Mouse (Mus musculus) neural tube, embryonic 11.5 days (tissue): ENCODE data around the gene Lpin2. TPM values are rescaled to one million over a fixed set of nuclear protein-coding genes. Genes with fewer than 3 reads are reported as not detected.

Source experiments
- ATAC-seq: fragments of 200-750 bp; cut with Nextera tagmentation; 2 replicates; pipeline ENCODE4 v1.8.0; 2017; ENCODE audit warnings: moderate number of reproducible peaks, mild to moderate bottlenecking, moderate TSS enrichment, moderate library complexity; ENCODE audit not compliant: insufficient read depth, low FRiP score, low TSS enrichment
- DNase-seq: peaks from one replicate; pipeline ENCODE4 v3.0.0-alpha.2; 2015; ENCODE audit warnings: low spot score
- H3K27ac ChIP-seq: fragments of 300-500 bp; sonication (generic); 2 replicates; pipeline ENCODE4 v1.5.1; 2014; ENCODE audit warnings: low read depth, mild to moderate bottlenecking, low read length
- H3K27me3 ChIP-seq: fragments of 300-500 bp; sonication (generic); 2 replicates; pipeline ENCODE4 v1.6.1; 2014; ENCODE audit warnings: mild to moderate bottlenecking, low read length, mixed read lengths; ENCODE audit not compliant: control insufficient read depth, insufficient read depth
- H3K36me3 ChIP-seq: fragments of 300-500 bp; sonication (generic); 2 replicates; pipeline ENCODE4 v1.6.1; 2014; ENCODE audit warnings: mild to moderate bottlenecking, low read length, moderate library complexity, mixed read lengths; ENCODE audit not compliant: control insufficient read depth, insufficient read depth
- H3K4me1 ChIP-seq: fragments of 300-500 bp; sonication (generic); 2 replicates; pipeline ENCODE4 v1.6.1; 2014; ENCODE audit warnings: low read length, mixed read lengths; ENCODE audit not compliant: control insufficient read depth, insufficient read depth
- H3K4me2 ChIP-seq: fragments of 300-500 bp; sonication (generic); 2 replicates; pipeline ENCODE4 v1.6.1; 2014; ENCODE audit warnings: low read depth, mild to moderate bottlenecking, moderate library complexity
- H3K4me3 ChIP-seq: fragments of 300-500 bp; sonication (generic); 2 replicates; pipeline ENCODE4 v1.5.1; 2014; ENCODE audit warnings: low read depth, low read length
- H3K9ac ChIP-seq: fragments of 300-500 bp; sonication (generic); 2 replicates; pipeline ENCODE4 v1.6.1; 2014; ENCODE audit warnings: mild to moderate bottlenecking, low read length
- H3K9me3 ChIP-seq: fragments of 300-500 bp; sonication (generic); 2 replicates; pipeline ENCODE4 v1.6.1; 2016; ENCODE audit warnings: low read length; ENCODE audit not compliant: control insufficient read depth
- WGBS: fragments of 180-500 bp; shearing (Covaris S2); extraction: QIAGEN DNeasy Blood & Tissue Kit; methylation state at CpG from one replicate; pipeline ENCODE4 v1.1.7; 2014; 5-methylcytosine and 5-hydroxymethylcytosine counted together
- polyA plus RNA-seq: library from polyadenylated mRNA; unstranded; fragments of >200 nt; fragmentation: Nextera tagmentation; extraction: Ambion mirVana; gene quantifications from 2 replicates; pipeline ENCODE4 v1.2.1, GENCODE M21; 2014

Gene Lpin2
- polyA plus RNA-seq, 1 experiment from 2014 or later = 37.4 TPM

- Histone ChIP-seq H3K4me2 (no peak overlapping the region), H3K4me3 (no peak overlapping the region), H3K4me1 (no peaks in the 10 kb centered on the region), H3K36me3 (no peaks in the 10 kb centered on the region), H3K27ac (no peak overlapping the region), H3K27me3 (no peaks in the 10 kb centered on the region), H3K9me3 (no peaks in the 10 kb centered on the region), H3K9ac (no peak overlapping the region)
- no peak for ATAC-seq
- 76% methylated on average over 6 of the region's 6 CpGs for WGBS
- no peak for DNase-seq
Measured at GRCm38 (mm10) chr17:71284890-71285289, 102.5 kb downstream of the Lpin2 start.

GRCm38 (mm10) chr17:71285929-71286328 lies 103.6 kb downstream of the Lpin2 start:
- Histone ChIP-seq H3K36me3 (no peaks in the 10 kb centered on the region), H3K9ac (no peak overlapping the region), H3K27me3 (no peaks in the 10 kb centered on the region), H3K4me3 (no peak overlapping the region), H3K4me1 (no peaks in the 10 kb centered on the region), H3K27ac (no peak overlapping the region), H3K4me2 (no peak overlapping the region), H3K9me3 (no peaks in the 10 kb centered on the region)
- ATAC-seq (no peak), DNase-seq (no peak)
- WGBS = 76% methylated on average over 6 of the region's 6 CpGs

GRCm38 (mm10) chr17:71287586-71287985 lies 105.2 kb downstream of the Lpin2 start:
- H3K9ac ChIP-seq = no peak overlapping the region
- H3K27ac ChIP-seq = no peak overlapping the region
- no peaks in the 10 kb centered on the region for H3K9me3 ChIP-seq
- no peaks in the 10 kb centered on the region for H3K36me3 ChIP-seq
- H3K4me1 ChIP-seq = no peaks in the 10 kb centered on the region
- no peak for ATAC-seq
- 95% methylated on average over 7 of the region's 7 CpGs for WGBS
- DNase-seq = no peak
- H3K4me2 ChIP-seq = no peak overlapping the region
- no peak overlapping the region for H3K4me3 ChIP-seq
- no peaks in the 10 kb centered on the region for H3K27me3 ChIP-seq

- H3K4me2 ChIP-seq = no peak overlapping the region
- no peaks in the 10 kb centered on the region for H3K27me3 ChIP-seq
- no peaks in the 10 kb centered on the region for H3K36me3 ChIP-seq
- ATAC-seq (no peak), DNase-seq (no peak)
- H3K27ac ChIP-seq = no peak overlapping the region
- no peaks in the 10 kb centered on the region for H3K9me3 ChIP-seq
- 90% methylated on average over 11 of the region's 11 CpGs for WGBS
- H3K4me1 ChIP-seq = no peaks in the 10 kb centered on the region
- H3K4me3 ChIP-seq = no peak overlapping the region
- H3K9ac ChIP-seq = no peak overlapping the region
Measured at GRCm38 (mm10) chr17:71288145-71288758, 105.9 kb downstream of the Lpin2 start.

GRCm38 (mm10) chr17:71288808-71289548 lies 106.6 kb downstream of the Lpin2 start:
- H3K4me3 ChIP-seq = no peak overlapping the region
- no peaks in the 10 kb centered on the region for H3K9me3 ChIP-seq
- H3K4me1 ChIP-seq = no peaks in the 10 kb centered on the region
- no peak overlapping the region for H3K4me2 ChIP-seq
- H3K36me3 ChIP-seq = no peaks in the 10 kb centered on the region
- no peak overlapping the region for H3K9ac ChIP-seq
- ATAC-seq (no peak), DNase-seq (no peak)
- no peak overlapping the region for H3K27ac ChIP-seq
- WGBS = 91% methylated on average over 10 of the region's 10 CpGs
- no peaks in the 10 kb centered on the region for H3K27me3 ChIP-seq

DNA sequence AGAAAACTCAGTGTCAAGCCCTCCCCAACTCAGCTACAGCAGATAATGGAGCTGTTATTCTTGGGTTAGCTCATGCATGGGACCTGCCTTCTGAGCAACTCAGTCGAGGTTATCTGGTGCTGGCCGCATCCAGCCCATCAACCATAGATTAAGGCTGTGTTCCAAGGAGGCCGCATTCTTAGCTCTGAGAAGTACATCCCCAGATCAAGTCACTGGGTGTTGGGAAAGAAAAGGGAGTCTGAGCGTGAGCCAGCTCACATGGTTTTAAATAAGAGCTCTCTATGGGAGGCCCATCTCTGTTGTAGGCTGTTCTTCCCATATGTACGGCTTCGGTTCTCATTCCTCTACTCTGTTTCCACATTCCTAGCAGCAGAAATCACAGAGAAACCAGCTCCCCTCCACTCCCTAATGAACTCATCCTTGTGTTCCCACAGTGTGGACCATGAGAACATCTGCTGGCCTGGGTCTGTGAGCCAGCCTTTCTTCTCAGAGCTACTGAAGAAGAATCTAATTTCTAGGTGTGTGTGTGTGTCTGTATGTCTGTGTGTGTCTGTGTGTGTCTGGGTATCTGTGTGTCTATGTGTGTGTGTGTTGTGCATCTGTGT lies 107.3 kb downstream of the Lpin2 start:
- no peaks in the 10 kb centered on the region for H3K27me3 ChIP-seq
- no peak overlapping the region for H3K4me2 ChIP-seq
- no peaks in the 10 kb centered on the region for H3K36me3 ChIP-seq
- no peaks in the 10 kb centered on the region for H3K4me1 ChIP-seq
- H3K9ac ChIP-seq = no peak overlapping the region
- H3K4me3 ChIP-seq = no peak overlapping the region
- no peak overlapping the region for H3K27ac ChIP-seq
- 89% methylated on average over 6 of the region's 6 CpGs for WGBS
- no peak for ATAC-seq
- H3K9me3 ChIP-seq = no peaks in the 10 kb centered on the region
- DNase-seq = no peak

- DNase-seq (no peak), ATAC-seq (no peak)
- no peaks in the 10 kb centered on the region for H3K4me1 ChIP-seq
- no peak overlapping the region for H3K9ac ChIP-seq
- no peak overlapping the region for H3K4me2 ChIP-seq
- 86% methylated on average over 7 of the region's 7 CpGs for WGBS
- H3K27ac ChIP-seq = no peak overlapping the region
- H3K4me3 ChIP-seq = no peak overlapping the region
- no peaks in the 10 kb centered on the region for H3K27me3 ChIP-seq
- H3K36me3 ChIP-seq = no peaks in the 10 kb centered on the region
- H3K9me3 ChIP-seq = no peaks in the 10 kb centered on the region
Measured at GRCm38 (mm10) chr17:71290486-71291410, 108.4 kb downstream of the Lpin2 start.

GRCm38 (mm10) chr17:71291897-71292420 lies 109.6 kb downstream of the Lpin2 start:
- Histone ChIP-seq H3K4me2 (no peak overlapping the region), H3K27ac (no peak overlapping the region), H3K36me3 (no peaks in the 10 kb centered on the region), H3K9ac (no peak overlapping the region), H3K4me3 (no peak overlapping the region), H3K9me3 (no peaks in the 10 kb centered on the region), H3K27me3 (no peaks in the 10 kb centered on the region), H3K4me1 (no peaks in the 10 kb centered on the region)
- ATAC-seq (no peak), DNase-seq (no peak)
- 95% methylated on average over 6 of the region's 6 CpGs for WGBS
